Mouse (Mus musculus) inflammation-experienced regulatory T-cells (primary cell): ENCODE data around the gene Gm20917. TPM values are rescaled to one million over a fixed set of nuclear protein-coding genes. Genes with fewer than 3 reads are reported as not detected.

Experiments
- polyA plus RNA-seq, 2 experiments: library from polyadenylated mRNA; unstranded; fragments of 100-300 nt; shearing (Covaris generic); gene quantifications; one replicate each; pipeline ENCODE4 v1.2.1; 2017

Gm20917 gene
- not detected for polyA plus RNA-seq

DNA sequence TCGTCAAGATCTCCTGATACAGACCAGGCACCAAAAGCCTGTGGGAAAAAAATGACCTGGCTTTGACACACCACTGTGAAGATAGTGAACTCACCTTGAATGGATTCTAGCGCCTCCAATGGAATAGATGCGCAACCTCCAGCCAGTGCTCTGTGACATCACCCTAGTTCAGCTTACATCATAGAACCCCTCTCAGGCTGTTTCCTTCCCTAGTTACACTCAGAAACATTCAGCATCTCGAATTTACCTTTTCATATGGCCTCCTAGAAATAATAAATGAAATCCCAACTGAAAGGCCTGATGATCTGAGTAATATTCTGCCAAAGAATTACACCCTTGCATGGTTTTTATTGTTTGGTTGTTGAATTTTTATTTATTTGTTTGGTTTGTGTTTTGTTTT, at the start of gene Gm20917:
Gene Gm20917, minus strand, starts transcription at position 101 of the 400 bp plus-strand sequence.

Other genes with a start within 250 kb of the Gm20917 start
- not detected for gene Gm20916, start 168.4 kb upstream of the Gm20917 start, polyA plus RNA-seq